Mouse (Mus musculus) C2C12 (cell line): ENCODE data around the gene Pfkp.

Experiments used
- CEBPB ChIP-seq: IDR thresholded peaks from one replicate; pipeline ENCODE4 v1.6.1; 2011; ENCODE audit warnings: low read depth, mild to moderate bottlenecking, control low read depth, moderate library complexity
- CTCF ChIP-seq: IDR thresholded peaks from one replicate; pipeline ENCODE4 v1.5.1; 2011; ENCODE audit not compliant: control insufficient read depth, insufficient read depth, insufficient read length
- FOSL1 ChIP-seq: IDR thresholded peaks from one replicate; pipeline ENCODE4 v1.8.0; 2011; ENCODE audit warnings: mild to moderate bottlenecking, low read length; ENCODE audit not compliant: poor library complexity, insufficient read depth, severe bottlenecking
- MAX ChIP-seq: IDR thresholded peaks from one replicate; pipeline ENCODE4 v1.6.1; 2011; ENCODE audit warnings: mild to moderate bottlenecking, control low read depth
- MYOG ChIP-seq: IDR thresholded peaks from one replicate; pipeline ENCODE4 v1.6.1; 2011; ENCODE audit not compliant: control insufficient read depth, insufficient read length; ENCODE audit errors: extremely low read depth
- USF1 ChIP-seq: IDR thresholded peaks from one replicate; pipeline ENCODE4 v1.6.1; 2011; ENCODE audit warnings: low read depth, mild to moderate bottlenecking, control low read depth, moderate library complexity

DNA sequence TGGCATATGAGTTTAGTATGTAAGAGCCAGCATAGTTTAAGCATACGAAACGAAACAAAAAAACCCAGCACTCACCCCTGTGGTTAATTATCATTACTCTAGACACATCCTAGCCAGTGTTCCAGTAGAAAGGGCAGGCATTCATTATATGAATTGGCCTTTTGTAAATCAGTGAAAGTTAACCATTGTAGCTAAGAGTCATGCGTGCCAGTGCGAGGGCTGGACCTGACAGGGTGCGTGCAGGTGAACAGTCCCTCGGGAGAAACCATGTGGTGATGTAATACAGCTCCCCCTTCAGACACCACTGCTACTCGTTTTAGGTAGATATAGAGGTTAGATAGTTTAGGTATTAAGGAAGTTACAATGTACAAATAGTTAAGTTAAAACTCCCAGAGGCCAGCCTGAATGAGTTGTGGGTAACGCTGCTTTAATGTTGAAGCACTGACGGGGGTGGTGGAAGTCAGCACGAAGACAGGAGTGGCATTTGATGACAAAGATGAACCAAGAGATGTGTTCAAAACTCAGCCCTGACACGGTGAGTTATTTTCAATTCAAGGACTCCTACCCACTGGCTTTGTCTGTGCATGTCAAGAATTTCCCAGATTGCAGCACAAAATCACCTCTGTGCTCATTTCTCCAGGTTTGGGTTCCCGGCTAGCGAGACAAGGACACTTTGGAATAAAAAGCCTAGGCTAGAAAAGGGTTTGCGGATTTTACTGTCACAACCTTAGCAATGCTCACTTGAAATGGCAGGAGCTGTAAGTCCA is 19.4 kb downstream of the Pfkp start:
- TF ChIP-seq CTCF = no peak
- no peak for TF ChIP-seq MAX
- TF ChIP-seq FOSL1 = no peak
- TF ChIP-seq MYOG = no peak
- TF ChIP-seq USF1 = no peak
- TF ChIP-seq CEBPB = no peak
